Mouse (Mus musculus): ENCODE results near the gene Msx1. TPM values are rescaled to one million over a fixed set of nuclear protein-coding genes. Genes with fewer than 3 reads are reported as not detected.
A peak's percentile ranks its signal among the peaks of the same experiment; 100 is the strongest.

The Msx1 gene
- 1.0 and 1.1 TPM in 2 replicates for polyA plus RNA-seq (2012; rRNA removed)

DNA sequence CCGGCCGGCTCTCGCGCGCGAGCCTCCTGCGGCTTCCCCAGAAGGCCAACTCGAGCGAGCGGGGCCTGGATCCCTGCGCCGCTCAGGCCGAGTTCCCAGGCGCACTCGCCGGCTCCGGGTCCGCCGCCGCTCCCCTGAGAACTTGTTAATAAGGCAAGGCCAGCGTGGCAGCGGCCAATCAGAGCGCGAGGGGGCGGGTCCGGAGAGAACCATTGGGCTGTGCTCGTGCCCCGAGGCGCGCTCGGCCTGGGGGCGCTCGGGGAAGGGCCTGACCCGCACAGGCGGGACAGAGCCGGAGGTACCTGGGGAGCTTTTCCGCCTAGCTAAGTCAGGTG, at the start of gene Msx1:
TSS of gene Msx1 (minus strand) at position 123 of the 335 bp plus-strand sequence.
- peaks cover 12% of the 10 kb centered on the region for H3K27me3 ChIP-seq (replicated peaks; ENCODE audit: control insufficient read depth, insufficient read depth, low read length)
- H3K4me3 ChIP-seq (ENCODE audit: insufficient read depth, low read depth, low read length), result peak within 1 kb of the TSS; percentile 70
- H3K27ac ChIP-seq (ENCODE audit: insufficient read depth, low read depth, low read length), result no peak within 1 kb of the TSS
- peak; percentile 84 for DNase-seq
- H3K4me1 ChIP-seq (ENCODE audit: control insufficient read depth, insufficient read depth, low read length), result no peaks in the 10 kb centered on the region
- WGBS, result under 1% methylated on average over 37 of the region's 37 CpGs
- H3K36me3 ChIP-seq (ENCODE audit: control insufficient read depth, insufficient read depth, low read length), result no peaks in the 10 kb centered on the region
- TF ChIP-seq POLR2A (IDR thresholded peaks at IDR 0.05; ENCODE audit: low read depth, low read length) (no peak), CTCF (conservative IDR thresholded peaks at IDR 0.05; ENCODE audit: insufficient read depth, insufficient read length, low read depth, low read length) (no peak)

DNA sequence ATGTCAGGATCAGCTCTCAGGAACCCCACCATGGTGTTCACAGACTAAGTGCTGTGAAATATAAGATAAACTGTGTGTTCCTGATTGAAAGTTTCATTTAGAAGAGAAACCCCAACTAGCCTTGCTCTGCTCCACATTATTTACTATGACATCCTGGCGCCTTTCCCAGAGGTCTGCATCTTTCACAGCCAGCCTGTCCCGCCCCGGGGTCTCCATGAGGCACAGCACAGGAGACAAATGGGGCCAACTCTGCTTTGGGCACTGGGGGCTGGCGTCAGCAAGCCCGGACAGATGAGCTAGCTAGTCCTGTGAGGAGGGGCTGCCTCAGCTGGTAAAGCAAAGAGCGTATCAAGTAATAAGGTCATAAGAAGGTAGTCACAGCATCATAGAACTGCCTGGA, 41.1 kb upstream of the Msx1 start:
- WGBS, result 44% methylated on average over 6 of the region's 6 CpGs
- H3K36me3 ChIP-seq (ENCODE audit: control insufficient read depth, insufficient read depth, low read length), result no peaks in the 10 kb centered on the region
- H3K4me1 ChIP-seq (ENCODE audit: control insufficient read depth, insufficient read depth, low read length), result no peaks in the 10 kb centered on the region
- no peak overlapping the region for H3K4me3 ChIP-seq (ENCODE audit: insufficient read depth, low read depth, low read length)
- no peak for TF ChIP-seq CTCF (conservative IDR thresholded peaks at IDR 0.05; ENCODE audit: insufficient read depth, insufficient read length, low read depth, low read length)
- no peak for DNase-seq
- no peak overlapping the region for H3K27ac ChIP-seq (ENCODE audit: insufficient read depth, low read depth, low read length)
- no peaks in the 10 kb centered on the region for H3K27me3 ChIP-seq (replicated peaks; ENCODE audit: control insufficient read depth, insufficient read depth, low read length)

- Histone ChIP-seq H3K36me3 (ENCODE audit: control insufficient read depth, insufficient read depth, low read length) (no peaks in the 10 kb centered on the region), H3K4me1 (ENCODE audit: control insufficient read depth, insufficient read depth, low read length) (no peaks in the 10 kb centered on the region), H3K27me3 (replicated peaks; ENCODE audit: control insufficient read depth, insufficient read depth, low read length) (no peaks in the 10 kb centered on the region), H3K27ac (ENCODE audit: insufficient read depth, low read depth, low read length) (no peak overlapping the region), H3K4me3 (ENCODE audit: insufficient read depth, low read depth, low read length) (no peak overlapping the region)
- no peak for DNase-seq
- TF ChIP-seq POLR2A (IDR thresholded peaks at IDR 0.05; ENCODE audit: low read depth, low read length), result no peak
- no peak for TF ChIP-seq CTCF (conservative IDR thresholded peaks at IDR 0.05; ENCODE audit: insufficient read depth, insufficient read length, low read depth, low read length)
- 94% methylated on average over 2 of the region's 2 CpGs for WGBS
Observed at GRCm38 (mm10) chr5:37864309-37864708, 39.9 kb upstream of the Msx1 start.

GRCm38 (mm10) chr5:37860846-37861245, 36.5 kb upstream of the Msx1 start:
- Histone ChIP-seq H3K36me3 (ENCODE audit: control insufficient read depth, insufficient read depth, low read length) (no peaks in the 10 kb centered on the region), H3K4me3 (ENCODE audit: insufficient read depth, low read depth, low read length) (no peak overlapping the region), H3K27ac (ENCODE audit: insufficient read depth, low read depth, low read length) (no peak overlapping the region), H3K27me3 (replicated peaks; ENCODE audit: control insufficient read depth, insufficient read depth, low read length) (no peaks in the 10 kb centered on the region), H3K4me1 (ENCODE audit: control insufficient read depth, insufficient read depth, low read length) (no peaks in the 10 kb centered on the region)
- TF ChIP-seq CTCF (conservative IDR thresholded peaks at IDR 0.05; ENCODE audit: insufficient read depth, insufficient read length, low read depth, low read length), result no peak
- no peak for TF ChIP-seq POLR2A (IDR thresholded peaks at IDR 0.05; ENCODE audit: low read depth, low read length)
- WGBS, result 88% methylated on average over 6 of the region's 6 CpGs
- no peak for DNase-seq

DNA sequence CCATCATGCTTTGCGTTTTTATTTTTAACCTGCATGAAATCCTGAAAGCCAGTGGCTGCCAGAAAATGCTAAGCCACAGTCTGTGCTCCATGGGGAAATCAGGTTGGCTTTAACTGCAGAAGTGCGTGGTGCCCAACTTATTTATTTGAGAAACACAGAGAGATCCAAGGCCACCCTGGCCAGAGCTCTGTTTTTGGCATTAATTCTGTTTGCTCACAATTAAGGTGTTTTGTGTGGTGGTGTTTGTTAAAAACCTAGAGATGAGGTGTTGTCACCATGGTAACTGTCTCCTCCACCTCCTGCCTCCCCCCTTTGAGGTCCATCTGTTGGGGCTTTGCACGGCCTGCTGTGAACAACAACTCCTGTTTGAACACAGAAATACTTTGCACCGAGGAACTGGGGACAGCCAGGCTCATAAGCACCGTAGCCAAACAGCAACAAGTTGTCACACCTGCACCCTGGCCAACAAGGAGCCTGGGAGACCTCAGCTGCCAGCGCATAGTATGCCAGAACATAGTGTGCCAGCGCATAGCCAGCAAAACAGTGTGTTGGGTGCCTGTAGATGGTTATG, 35.9 kb upstream of the Msx1 start:
- DNase-seq, result no peak
- H3K27me3 ChIP-seq (replicated peaks; ENCODE audit: control insufficient read depth, insufficient read depth, low read length), result no peaks in the 10 kb centered on the region
- WGBS, result 60% methylated on average over 7 of the region's 7 CpGs
- no peak overlapping the region for H3K27ac ChIP-seq (ENCODE audit: insufficient read depth, low read depth, low read length)
- TF ChIP-seq POLR2A (IDR thresholded peaks at IDR 0.05; ENCODE audit: low read depth, low read length), result no peak
- no peak for TF ChIP-seq CTCF (conservative IDR thresholded peaks at IDR 0.05; ENCODE audit: insufficient read depth, insufficient read length, low read depth, low read length)
- H3K4me1 ChIP-seq (ENCODE audit: control insufficient read depth, insufficient read depth, low read length), result no peaks in the 10 kb centered on the region
- no peaks in the 10 kb centered on the region for H3K36me3 ChIP-seq (ENCODE audit: control insufficient read depth, insufficient read depth, low read length)
- H3K4me3 ChIP-seq (ENCODE audit: insufficient read depth, low read depth, low read length), result no peak overlapping the region

- no peaks in the 10 kb centered on the region for H3K4me1 ChIP-seq (ENCODE audit: control insufficient read depth, insufficient read depth, low read length)
- no peaks in the 10 kb centered on the region for H3K27me3 ChIP-seq (replicated peaks; ENCODE audit: control insufficient read depth, insufficient read depth, low read length)
- no peaks in the 10 kb centered on the region for H3K36me3 ChIP-seq (ENCODE audit: control insufficient read depth, insufficient read depth, low read length)
- WGBS, result 22% methylated on average over 14 of the region's 14 CpGs
- TF ChIP-seq POLR2A (IDR thresholded peaks at IDR 0.05; ENCODE audit: low read depth, low read length) (no peak), CTCF (conservative IDR thresholded peaks at IDR 0.05; ENCODE audit: insufficient read depth, insufficient read length, low read depth, low read length) (no peak)
- no peak for DNase-seq
- no peak overlapping the region for H3K4me3 ChIP-seq (ENCODE audit: insufficient read depth, low read depth, low read length)
- H3K27ac ChIP-seq (ENCODE audit: insufficient read depth, low read depth, low read length), result no peak overlapping the region
Observed at GRCm38 (mm10) chr5:37857763-37858545, 33.6 kb upstream of the Msx1 start.

GRCm38 (mm10) chr5:37856057-37856456, 31.7 kb upstream of the Msx1 start:
- Histone ChIP-seq H3K27me3 (replicated peaks; ENCODE audit: control insufficient read depth, insufficient read depth, low read length) (no peaks in the 10 kb centered on the region), H3K4me3 (ENCODE audit: insufficient read depth, low read depth, low read length) (no peak overlapping the region), H3K36me3 (ENCODE audit: control insufficient read depth, insufficient read depth, low read length) (no peaks in the 10 kb centered on the region), H3K27ac (ENCODE audit: insufficient read depth, low read depth, low read length) (no peak overlapping the region), H3K4me1 (ENCODE audit: control insufficient read depth, insufficient read depth, low read length) (no peaks in the 10 kb centered on the region)
- 33% methylated on average over 5 of the region's 5 CpGs for WGBS
- no peak for DNase-seq
- no peak for TF ChIP-seq POLR2A (IDR thresholded peaks at IDR 0.05; ENCODE audit: low read depth, low read length)
- TF ChIP-seq CTCF (conservative IDR thresholded peaks at IDR 0.05; ENCODE audit: insufficient read depth, insufficient read length, low read depth, low read length), result no peak

Data from kidney, adult 2 months (tissue).